Mouse (Mus musculus) lung, adult 2 months (tissue): Measurements from ENCODE around the gene Pkp4. TPM values are rescaled to one million over a fixed set of nuclear protein-coding genes. Genes with fewer than 3 reads are reported as not detected.

Experiments used
- DNase-seq: peaks from one replicate; pipeline ENCODE4 v3.0.0; 2022
- H3K4me1 ChIP-seq: fragments of 200-500 bp; 2 replicates; pipeline ENCODE4 v1.6.1; 2011; ENCODE audit warnings: low read length; ENCODE audit not compliant: control insufficient read depth, insufficient read depth
- H3K4me3 ChIP-seq: fragments of 200-500 bp; replicated peaks from 2 replicates; pipeline ENCODE3; 2011; ENCODE audit warnings: low read depth, mild to moderate bottlenecking, control low read depth, low read length; ENCODE audit errors: extremely low read depth
- CTCF ChIP-seq: fragments of 200-500 bp; IDR thresholded peaks from 2 replicates; pipeline ENCODE4 v1.5.1; 2011; ENCODE audit warnings: mild to moderate bottlenecking, low read length, control low read depth; ENCODE audit not compliant: insufficient read depth
- POLR2A ChIP-seq: fragments of 200-500 bp; IDR thresholded peaks from 2 replicates; pipeline ENCODE4 v1.6.1; 2011; ENCODE audit warnings: low read depth, mild to moderate bottlenecking, control low read depth, low read length, borderline replicate concordance; ENCODE audit errors: extremely low read depth
- WGBS: fragments of 180-500 bp; shearing (Covaris S2); methylation state at CpG from one replicate; pipeline ENCODE4 v1.1.7; 2018; 5-methylcytosine and 5-hydroxymethylcytosine counted together
- polyA plus RNA-seq: library from polyadenylated mRNA; depleted of rRNA; stranded (reverse); fragments of >200 nt; gene quantifications from 2 replicates; pipeline ENCODE4 v1.2.3, GENCODE M21; 2012

The Pkp4 gene
- polyA plus RNA-seq, 1 experiment = 76.2 TPM

DNA sequence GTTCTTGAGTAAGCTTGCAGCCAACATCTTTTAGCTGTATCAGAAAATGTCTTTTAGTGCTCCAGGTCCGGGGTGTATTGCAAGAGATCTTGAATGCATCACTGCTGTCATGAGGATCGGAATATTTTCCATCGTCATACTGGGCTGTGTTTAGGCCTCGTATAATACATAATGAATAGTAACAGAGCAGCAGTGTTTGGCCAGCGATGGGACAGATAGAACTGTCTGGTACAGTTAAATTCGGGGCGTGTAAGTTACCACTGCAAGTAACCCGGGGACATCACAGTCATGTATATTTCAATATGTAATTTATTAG is 1.6 kb downstream of the Pkp4 start:
- 21% methylated on average over 8 of the region's 8 CpGs for WGBS
- peaks cover 10% of the 10 kb centered on the region; the same call in 1 of the 2 replicates for H3K4me1 ChIP-seq
- TF ChIP-seq CTCF (no peak), POLR2A (no peak)
- DNase-seq = no peak
- peak overlapping the region; percentile 71 for H3K4me3 ChIP-seq

DNA sequence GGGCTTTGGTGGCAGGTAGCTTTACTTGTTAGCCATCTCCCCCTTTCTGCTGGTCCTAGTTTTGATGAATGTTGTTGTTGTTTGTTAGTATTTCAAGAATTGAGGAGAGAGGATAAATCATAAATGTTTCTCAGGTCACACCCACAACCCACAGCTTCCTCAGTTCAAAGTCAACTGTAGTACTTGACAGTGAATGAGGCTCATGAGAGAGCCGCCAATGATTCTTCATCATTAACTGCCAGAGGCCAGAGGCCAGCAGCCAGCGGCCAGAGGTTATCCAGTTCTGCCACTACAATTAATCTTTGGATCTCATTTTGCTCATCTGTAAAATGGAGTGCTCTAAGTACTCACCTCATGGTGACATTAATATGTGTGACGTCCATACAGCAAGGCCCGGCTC is 6.3 kb downstream of the Pkp4 start:
- 62% methylated on average over 4 of the region's 4 CpGs for WGBS
- peaks cover 16% of the 10 kb centered on the region for H3K4me1 ChIP-seq
- no peak for TF ChIP-seq POLR2A
- no peak for TF ChIP-seq CTCF
- DNase-seq = no peak
- H3K4me3 ChIP-seq = no peak overlapping the region

DNA sequence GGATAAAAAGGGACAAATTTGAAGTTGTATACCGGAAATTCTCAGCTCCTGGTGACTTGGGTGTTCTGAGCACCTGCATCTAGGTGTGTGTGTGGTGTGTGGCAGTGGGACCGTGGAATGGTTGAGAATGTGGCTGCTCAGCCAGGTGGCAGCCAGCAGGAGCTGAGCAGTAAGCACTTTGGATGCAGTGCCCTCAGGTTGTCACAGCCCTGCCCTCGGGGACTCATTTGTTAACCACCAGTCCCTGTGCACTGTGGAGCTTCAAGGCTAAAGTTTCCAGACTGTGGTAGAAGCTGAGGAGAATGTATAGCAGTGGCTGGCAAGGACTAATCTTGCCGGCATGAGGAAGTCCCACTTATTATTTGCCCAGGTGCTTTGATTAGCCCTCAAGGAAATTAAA is 7.2 kb downstream of the Pkp4 start:
- H3K4me1 ChIP-seq = peaks cover 14% of the 10 kb centered on the region
- whole genome bisulfite sequencing = 67% methylated on average over 4 of the region's 4 CpGs
- TF ChIP-seq CTCF (no peak), POLR2A (no peak)
- no peak overlapping the region for H3K4me3 ChIP-seq
- DNase-seq = no peak

DNA sequence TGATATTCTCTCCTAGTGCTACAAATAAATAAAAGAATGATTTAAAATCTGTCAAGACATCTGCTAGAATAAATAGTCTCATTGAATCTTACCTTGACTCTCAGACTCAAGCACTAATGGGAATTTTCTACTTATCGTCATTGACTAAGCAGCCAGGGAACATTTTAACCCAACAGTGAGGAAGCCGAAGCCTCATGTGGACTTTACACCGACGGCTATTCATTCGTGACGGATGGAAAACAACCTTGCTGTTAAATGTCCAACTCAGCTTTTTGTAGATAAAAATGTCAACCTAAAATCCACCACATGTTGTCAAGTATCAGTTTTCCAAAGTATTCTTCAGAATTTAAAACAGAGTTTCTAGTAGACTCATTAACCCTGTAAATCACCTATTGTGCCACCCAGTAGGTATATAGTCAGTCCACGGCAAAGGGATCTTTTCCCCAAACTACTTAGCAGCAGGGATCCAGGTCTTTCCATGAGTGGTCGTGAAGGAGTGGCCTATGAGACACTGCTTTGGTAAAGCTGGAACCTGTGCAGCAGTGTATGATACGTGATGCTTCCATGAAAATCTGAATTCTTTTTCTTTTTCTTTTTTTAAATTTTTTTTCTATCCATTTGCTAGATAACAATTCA is 9.0 kb downstream of the Pkp4 start:
- H3K4me3 ChIP-seq = no peak overlapping the region

DNA sequence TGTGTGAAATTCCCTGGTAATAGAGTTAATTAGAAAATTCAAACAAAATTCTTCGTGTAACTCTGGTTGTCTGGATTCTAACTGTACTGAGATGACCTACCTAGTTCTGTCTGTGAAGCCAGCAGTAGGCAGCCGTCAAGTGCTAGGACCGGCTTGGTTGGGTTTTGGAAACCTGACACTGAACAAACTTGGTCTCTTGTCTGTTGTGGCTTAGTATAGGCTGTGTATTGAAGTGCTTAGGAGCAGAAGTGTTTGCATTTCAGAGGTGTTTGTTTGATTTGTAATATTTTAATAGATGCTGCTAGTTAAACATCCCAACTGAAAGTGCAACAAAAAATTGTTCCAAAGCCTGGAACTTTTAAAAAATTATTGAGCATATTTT is 9.5 kb downstream of the Pkp4 start:
- Histone ChIP-seq H3K4me1 (peaks cover 11% of the 10 kb centered on the region), H3K4me3 (no peak overlapping the region)
- 61% methylated on average over 3 of the region's 3 CpGs for WGBS
- TF ChIP-seq CTCF (no peak), POLR2A (no peak)
- no peak for DNase-seq

More for the DNA sequence above, 9.0 kb downstream of the Pkp4 start:
- peaks cover 11% of the 10 kb centered on the region for H3K4me1 ChIP-seq
- TF ChIP-seq POLR2A = no peak
- WGBS = 71% methylated on average over 9 of the region's 9 CpGs
- DNase-seq = no peak

DNA sequence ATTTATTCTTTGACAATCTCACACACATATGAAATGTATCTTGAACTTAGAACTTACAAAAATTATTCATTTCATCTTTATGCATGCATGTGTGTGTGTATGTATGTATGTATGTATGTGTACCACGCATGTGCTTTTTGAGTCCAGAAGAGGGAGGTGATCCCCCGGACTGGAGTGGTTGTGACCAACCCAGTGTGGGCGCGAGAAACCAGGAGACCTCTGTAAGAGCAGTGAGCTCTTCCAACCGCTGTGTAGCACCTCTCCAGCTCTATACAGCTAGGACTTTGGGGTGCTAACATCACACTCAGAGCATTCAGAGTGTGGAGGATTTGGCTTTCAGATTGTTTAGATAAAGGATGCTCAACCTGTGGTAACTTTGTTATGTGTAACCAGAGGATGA is 9.9 kb downstream of the Pkp4 start:
- WGBS = 81% methylated on average over 5 of the region's 5 CpGs
- no peak for DNase-seq
- no peak for TF ChIP-seq CTCF
- no peak for TF ChIP-seq POLR2A
- H3K4me1 ChIP-seq = peaks cover 11% of the 10 kb centered on the region
- no peak overlapping the region for H3K4me3 ChIP-seq

DNA sequence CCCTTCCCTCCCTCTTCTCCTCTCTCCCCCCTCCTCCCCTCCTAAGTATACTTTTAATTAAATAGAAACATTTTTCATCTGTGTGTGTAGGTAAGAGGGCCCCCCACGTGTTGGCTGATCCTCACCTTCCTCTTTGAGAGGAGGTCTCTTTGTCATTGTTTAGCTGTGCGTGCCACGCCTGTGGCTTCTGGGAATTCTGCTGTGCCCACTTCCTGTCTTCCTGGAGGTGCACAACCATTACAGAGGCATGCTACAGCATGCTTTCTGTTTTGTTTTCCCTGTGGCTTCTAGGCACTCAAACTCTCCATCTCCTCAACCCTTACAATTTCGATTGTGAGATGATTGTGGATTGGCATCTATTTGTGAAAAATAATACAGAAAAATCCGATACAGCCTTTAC is 10.9 kb downstream of the Pkp4 start:
- DNase-seq = no peak
- no peak for TF ChIP-seq POLR2A
- no peak for TF ChIP-seq CTCF
- H3K4me1 ChIP-seq = peaks cover 13% of the 10 kb centered on the region
- WGBS = 34% methylated on average over 5 of the region's 5 CpGs
- H3K4me3 ChIP-seq = no peak overlapping the region

DNA sequence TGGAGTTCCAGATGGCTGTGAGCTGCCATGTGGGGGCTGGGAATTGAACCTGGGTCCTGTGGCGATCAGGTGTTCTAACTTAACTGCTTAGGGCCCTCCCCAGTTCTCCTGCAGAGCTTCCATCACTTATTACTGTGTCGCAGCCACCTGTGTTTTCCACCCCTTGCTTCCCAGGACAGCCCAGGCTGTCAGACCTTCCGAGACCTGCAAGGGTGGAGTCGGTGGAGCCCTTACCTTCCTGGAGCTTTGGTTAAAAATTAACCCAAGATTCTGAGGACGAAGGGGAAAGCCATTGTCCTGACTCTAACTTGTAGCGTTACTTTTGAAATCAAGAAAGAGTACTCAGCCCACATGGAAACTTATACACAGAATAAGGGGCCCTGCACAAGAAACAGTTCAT is 15.3 kb downstream of the Pkp4 start:
- H3K4me3 ChIP-seq = no peak overlapping the region
- peaks cover 19% of the 10 kb centered on the region for H3K4me1 ChIP-seq
- no peak for DNase-seq
- TF ChIP-seq CTCF (no peak), POLR2A (no peak)
- WGBS = 74% methylated on average over 6 of the region's 6 CpGs

DNA sequence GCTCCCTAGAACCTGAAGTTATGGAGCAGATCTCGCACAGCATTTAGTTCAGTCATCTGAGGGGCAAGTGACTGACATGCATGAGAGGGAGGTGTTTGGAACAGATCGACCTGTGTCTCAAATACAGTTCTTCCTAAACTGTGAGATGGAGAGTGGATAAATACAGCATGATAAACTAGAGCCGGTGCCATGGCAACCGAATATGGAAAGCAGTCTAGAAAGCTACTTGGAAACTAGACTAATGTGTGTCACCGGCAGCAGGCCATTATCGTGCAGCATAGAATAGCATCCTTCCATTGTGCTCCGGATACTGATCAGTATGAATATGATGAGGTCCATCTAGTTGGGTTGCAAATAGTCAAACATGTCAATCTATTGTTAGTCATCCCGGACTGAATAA is 17.5 kb downstream of the Pkp4 start:
- no peak for DNase-seq
- 62% methylated on average over 8 of the region's 8 CpGs for WGBS
- H3K4me3 ChIP-seq = no peak overlapping the region
- TF ChIP-seq CTCF = no peak
- TF ChIP-seq POLR2A = no peak
- H3K4me1 ChIP-seq = peaks cover 12% of the 10 kb centered on the region

DNA sequence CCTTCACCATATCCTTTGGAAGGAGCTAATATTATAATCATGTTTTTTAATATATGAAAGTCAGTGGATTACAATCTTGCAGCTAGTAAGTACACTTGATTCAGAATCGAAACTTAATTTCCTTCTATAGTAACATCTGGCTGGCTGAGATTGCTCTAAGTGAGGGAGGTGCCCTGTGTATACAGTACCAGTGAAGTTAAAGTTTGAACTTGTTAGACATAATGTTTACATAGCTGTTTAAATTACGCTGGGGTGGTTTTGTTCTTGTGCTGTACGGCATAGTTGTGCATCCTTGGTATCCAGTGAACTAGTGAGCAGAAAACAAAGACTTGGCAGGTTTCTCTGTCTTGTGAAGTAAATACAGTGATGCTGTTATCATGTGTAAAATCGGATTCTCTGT is 18.3 kb downstream of the Pkp4 start:
- no peak overlapping the region for H3K4me3 ChIP-seq
- H3K4me1 ChIP-seq = peaks cover 12% of the 10 kb centered on the region
- no peak for DNase-seq
- TF ChIP-seq POLR2A (no peak), CTCF (no peak)
- 25% methylated on average over 4 of the region's 4 CpGs for WGBS

DNA sequence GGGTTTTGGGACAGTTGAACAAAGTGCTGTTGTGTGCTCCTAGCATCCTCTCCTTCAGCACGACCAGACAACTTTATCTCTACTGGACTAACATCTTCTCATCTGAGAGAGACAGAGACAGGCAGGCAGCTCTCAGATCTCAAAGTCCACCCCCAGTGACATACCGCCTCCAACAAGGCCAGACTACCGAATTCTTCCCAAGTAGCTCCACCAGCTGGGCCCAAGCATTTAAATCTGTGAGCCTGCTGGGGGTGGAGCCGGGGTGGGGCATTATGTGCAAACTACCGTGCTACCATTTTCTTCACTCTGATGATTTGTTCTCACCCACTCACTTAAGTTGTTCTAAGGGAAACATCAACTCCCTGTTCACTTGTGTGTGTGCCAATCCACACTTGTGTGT is 18.8 kb downstream of the Pkp4 start:
- DNase-seq = no peak
- 64% methylated on average over 5 of the region's 5 CpGs for WGBS
- H3K4me3 ChIP-seq = no peak overlapping the region
- peaks cover 12% of the 10 kb centered on the region for H3K4me1 ChIP-seq
- TF ChIP-seq CTCF (no peak), POLR2A (no peak)
